Mouse (Mus musculus) embryonic fibroblast, embryonic 13.5 days (primary cell): ENCODE data around the gene Vps41.

Experiments
- CTCF ChIP-seq: IDR thresholded peaks from 2 replicates; pipeline ENCODE4 v1.5.1; 2011; ENCODE audit warnings: mild to moderate bottlenecking, control low read depth, low read length, moderate library complexity, borderline replicate concordance; ENCODE audit not compliant: insufficient read depth
- POLR2A ChIP-seq: IDR thresholded peaks from 2 replicates; pipeline ENCODE4 v1.6.1; 2011; ENCODE audit warnings: low read depth, mild to moderate bottlenecking, control low read depth, low read length, moderate library complexity

GRCm38 (mm10) chr13:18698518-18699065, 18.5 kb upstream of the Vps41 start:
- TF ChIP-seq CTCF (no peak), POLR2A (no peak)
